Mouse (Mus musculus) midbrain, embryonic 13.5 days (tissue): Measurements from ENCODE around the gene Mccc2. TPM values are rescaled to one million over a fixed set of nuclear protein-coding genes. Genes with fewer than 3 reads are reported as not detected.

Experiments
- ATAC-seq: fragments of 200-750 bp; cut with Nextera tagmentation; 2 replicates; pipeline ENCODE4 v1.8.0; 2017; ENCODE audit warnings: mild to moderate bottlenecking, moderate TSS enrichment, moderate library complexity
- H3K27ac ChIP-seq: fragments of 300-500 bp; sonication (generic); 2 replicates; pipeline ENCODE4 v1.5.1; 2015; ENCODE audit warnings: inconsistent platforms, mild to moderate bottlenecking, moderate library complexity
- H3K27me3 ChIP-seq: fragments of 300-500 bp; sonication (generic); 2 replicates; pipeline ENCODE4 v1.6.1; 2015; ENCODE audit warnings: mild to moderate bottlenecking, inconsistent platforms
- H3K36me3 ChIP-seq: fragments of 300-500 bp; sonication (generic); 2 replicates; pipeline ENCODE4 v1.6.1; 2015; ENCODE audit warnings: mild to moderate bottlenecking, inconsistent platforms
- H3K4me1 ChIP-seq: fragments of 300-500 bp; sonication (generic); replicated peaks from 2 replicates; pipeline ENCODE4 v1.6.1; 2015; ENCODE audit warnings: inconsistent platforms
- H3K4me2 ChIP-seq: fragments of 300-500 bp; sonication (generic); replicated peaks from 2 replicates; pipeline ENCODE4 v1.6.1; 2015; ENCODE audit warnings: moderate library complexity, mild to moderate bottlenecking, inconsistent platforms
- H3K4me3 ChIP-seq: fragments of 300-500 bp; sonication (generic); replicated peaks from 2 replicates; pipeline ENCODE4 v1.5.1; 2015; ENCODE audit warnings: mild to moderate bottlenecking, inconsistent platforms
- H3K9ac ChIP-seq: fragments of 300-500 bp; sonication (generic); replicated peaks from 2 replicates; pipeline ENCODE4 v1.6.1; 2015; ENCODE audit warnings: mild to moderate bottlenecking, inconsistent platforms
- H3K9me3 ChIP-seq: fragments of 300-500 bp; sonication (generic); 2 replicates; pipeline ENCODE4 v1.6.1; 2016; ENCODE audit warnings: mild to moderate bottlenecking, inconsistent platforms
- WGBS: fragments of 180-500 bp; shearing (Covaris S2); methylation state at CpG from one replicate; pipeline ENCODE4 v1.1.7; 2015; 5-methylcytosine and 5-hydroxymethylcytosine counted together
- polyA plus RNA-seq: library from polyadenylated mRNA; unstranded; fragments of >200 nt; fragmentation: Nextera tagmentation; extraction: Ambion mirVana; gene quantifications from 2 replicates; pipeline ENCODE4 v1.2.1, GENCODE M21; 2015

The Mccc2 gene
- polyA plus RNA-seq, 1 experiment from 2014 or later, result 32.8 TPM

DNA sequence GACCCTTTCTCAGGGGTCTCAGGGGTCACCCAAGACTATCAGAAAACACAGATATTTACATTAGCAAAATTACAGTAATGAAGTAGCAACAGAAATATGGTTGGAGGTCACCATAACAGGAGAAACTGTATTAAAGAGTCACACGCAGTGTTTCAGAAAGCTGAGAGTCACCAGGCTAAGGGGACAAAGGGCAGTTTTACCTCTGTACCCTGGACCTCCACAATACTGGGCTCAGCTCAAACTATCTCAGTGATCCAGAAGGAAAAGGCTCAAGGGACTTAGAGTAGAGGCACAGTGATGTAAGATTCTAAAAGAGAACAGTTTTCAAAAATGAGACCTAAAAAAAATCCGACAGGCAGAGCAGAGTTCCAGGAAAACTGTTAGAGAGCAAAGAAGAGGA, 36.0 kb downstream of the Mccc2 start:
- Histone ChIP-seq H3K4me2 (no peak overlapping the region), H3K4me1 (no peaks in the 10 kb centered on the region), H3K4me3 (no peak overlapping the region), H3K36me3 (peaks cover 6% of the 10 kb centered on the region), H3K27me3 (no peaks in the 10 kb centered on the region), H3K9ac (no peak overlapping the region), H3K9me3 (no peaks in the 10 kb centered on the region), H3K27ac (no peak overlapping the region)
- no peak for ATAC-seq
- 60% methylated on average over 2 of the region's 2 CpGs for WGBS

GRCm38 (mm10) chr13:99970089-99970488, 45.4 kb downstream of the Mccc2 start:
- Histone ChIP-seq H3K9ac (no peak overlapping the region), H3K4me2 (no peak overlapping the region), H3K36me3 (peaks cover 12% of the 10 kb centered on the region), H3K4me3 (no peak overlapping the region), H3K9me3 (no peaks in the 10 kb centered on the region), H3K4me1 (no peaks in the 10 kb centered on the region), H3K27ac (no peak overlapping the region), H3K27me3 (no peaks in the 10 kb centered on the region)
- 92% methylated on average over 5 of the region's 5 CpGs for WGBS
- no peak for ATAC-seq

DNA sequence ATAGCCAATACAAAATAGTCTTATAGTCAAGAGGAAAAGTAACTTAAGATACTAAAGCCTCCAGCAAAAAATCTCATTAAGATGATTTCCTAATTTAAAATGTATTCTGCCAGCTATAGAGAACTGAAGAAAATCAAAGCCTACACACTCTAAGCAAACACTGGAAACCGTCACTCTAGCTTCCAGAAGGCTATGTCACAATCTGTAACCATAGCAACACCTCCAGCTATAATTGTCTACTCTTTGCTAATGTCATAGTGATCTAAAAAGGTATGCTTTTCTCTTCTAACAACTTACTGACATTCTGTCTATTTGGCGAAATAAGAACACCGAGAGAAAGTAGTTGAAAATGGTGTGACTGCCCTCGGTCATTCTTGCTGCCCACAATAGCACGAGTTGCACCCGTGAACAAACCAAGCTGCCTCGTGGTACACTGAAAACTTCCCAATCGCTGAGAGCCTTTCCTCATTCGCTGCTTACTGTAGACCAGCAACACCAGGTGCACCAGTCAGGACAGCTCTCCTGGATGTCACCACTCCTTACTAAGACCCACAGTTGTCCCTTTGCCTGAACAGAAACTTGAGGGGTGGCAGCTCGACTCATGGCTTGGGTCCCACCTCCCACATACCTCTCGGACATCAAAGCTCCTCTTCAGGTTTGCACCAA, 48.3 kb downstream of the Mccc2 start:
- Histone ChIP-seq H3K4me2 (no peak overlapping the region), H3K36me3 (peaks cover 12% of the 10 kb centered on the region; the same call in 1 of the 2 replicates), H3K27ac (no peak overlapping the region), H3K4me1 (peaks cover 5% of the 10 kb centered on the region; the same call in 1 of the 2 replicates), H3K27me3 (no peaks in the 10 kb centered on the region), H3K4me3 (no peak overlapping the region), H3K9me3 (no peaks in the 10 kb centered on the region), H3K9ac (no peak overlapping the region)
- WGBS, result 72% methylated on average over 11 of the region's 11 CpGs
- no peak for ATAC-seq

- H3K4me3 ChIP-seq, result no peak overlapping the region
- WGBS, result 72% methylated on average over 6 of the region's 6 CpGs
Observed at GRCm38 (mm10) chr13:99963814-99964213, 51.6 kb downstream of the Mccc2 start.

DNA sequence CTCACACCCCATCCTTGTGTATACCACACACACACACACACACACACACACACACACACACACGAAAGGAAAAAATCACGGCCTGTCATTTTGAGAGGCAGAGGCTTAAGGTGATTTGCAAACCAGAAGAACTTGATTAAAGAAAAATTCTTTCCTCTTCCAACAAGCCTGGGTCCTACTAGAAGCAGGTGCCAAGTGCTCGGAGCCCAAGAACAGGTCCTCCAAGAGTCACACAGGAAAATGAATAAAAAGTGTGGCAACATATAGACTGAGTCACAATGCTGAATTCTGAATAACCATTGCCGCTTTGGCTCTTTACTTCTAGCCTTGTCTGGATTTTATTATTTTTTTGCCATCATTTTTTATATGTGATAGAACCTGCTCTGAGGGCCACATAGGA, 53.8 kb downstream of the Mccc2 start:
- Histone ChIP-seq H3K27ac (no peak overlapping the region), H3K4me3 (no peak overlapping the region), H3K27me3 (no peaks in the 10 kb centered on the region), H3K9me3 (peaks cover 3% of the 10 kb centered on the region), H3K4me2 (no peak overlapping the region), H3K9ac (no peak overlapping the region), H3K36me3 (peaks cover 20% of the 10 kb centered on the region), H3K4me1 (peaks cover 5% of the 10 kb centered on the region; the same call in 1 of the 2 replicates)
- ATAC-seq, result no peak
- WGBS, result 91% methylated on average over 4 of the region's 4 CpGs

More at GRCm38 (mm10) chr13:99963814-99964213, 51.6 kb downstream of the Mccc2 start:
- Histone ChIP-seq H3K4me2 (no peak overlapping the region), H3K9ac (no peak overlapping the region), H3K36me3 (peaks cover 5% of the 10 kb centered on the region), H3K9me3 (no peaks in the 10 kb centered on the region), H3K4me1 (peaks cover 5% of the 10 kb centered on the region; the same call in 1 of the 2 replicates), H3K27me3 (no peaks in the 10 kb centered on the region), H3K27ac (no peak overlapping the region)
- ATAC-seq, result no peak

- H3K9me3 ChIP-seq, result peaks cover 7% of the 10 kb centered on the region
- WGBS, result 95% methylated on average over 1 of the region's 1 CpGs
- H3K4me1 ChIP-seq, result no peaks in the 10 kb centered on the region
- peaks cover 38% of the 10 kb centered on the region for H3K36me3 ChIP-seq
- H3K4me2 ChIP-seq, result no peak overlapping the region
- no peak overlapping the region for H3K27ac ChIP-seq
- no peaks in the 10 kb centered on the region for H3K27me3 ChIP-seq
- ATAC-seq, result no peak
- no peak overlapping the region for H3K9ac ChIP-seq
- no peak overlapping the region for H3K4me3 ChIP-seq
Observed at GRCm38 (mm10) chr13:99955591-99955944, 59.9 kb downstream of the Mccc2 start.

DNA sequence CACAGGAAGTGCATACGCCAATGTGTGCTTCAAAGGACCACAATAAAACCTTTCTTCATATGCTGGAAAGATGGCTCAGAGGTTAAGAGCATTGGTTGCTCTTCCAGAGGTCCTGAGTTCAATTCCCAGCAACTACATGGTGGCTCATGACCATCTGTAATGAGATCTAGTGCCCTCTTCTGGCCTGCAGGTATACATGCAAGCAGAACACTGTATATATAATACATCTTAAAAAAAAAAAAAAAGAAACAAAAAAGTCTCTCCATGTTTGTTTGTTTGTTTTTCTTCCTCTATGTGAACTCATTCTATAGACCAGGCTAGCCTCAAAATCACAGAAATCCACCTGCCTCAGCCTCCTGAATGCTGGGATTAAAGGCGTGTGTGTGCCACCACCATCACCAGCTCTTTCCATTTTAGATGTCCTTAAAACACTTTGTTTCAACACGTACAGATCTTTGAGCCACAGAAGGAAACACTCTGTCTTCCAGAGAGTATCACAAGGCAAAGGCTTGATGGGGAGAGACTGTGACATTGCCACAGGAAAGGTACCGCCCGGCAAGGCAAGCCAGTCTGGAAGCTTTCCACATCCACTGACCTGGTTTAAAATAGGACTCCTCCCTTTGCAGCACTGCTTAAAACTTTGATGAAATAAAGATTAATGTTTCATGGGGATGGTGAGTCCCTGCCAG, 60.4 kb downstream of the Mccc2 start:
- whole genome bisulfite sequencing, result 93% methylated on average over 5 of the region's 5 CpGs
- no peak for ATAC-seq

DNA sequence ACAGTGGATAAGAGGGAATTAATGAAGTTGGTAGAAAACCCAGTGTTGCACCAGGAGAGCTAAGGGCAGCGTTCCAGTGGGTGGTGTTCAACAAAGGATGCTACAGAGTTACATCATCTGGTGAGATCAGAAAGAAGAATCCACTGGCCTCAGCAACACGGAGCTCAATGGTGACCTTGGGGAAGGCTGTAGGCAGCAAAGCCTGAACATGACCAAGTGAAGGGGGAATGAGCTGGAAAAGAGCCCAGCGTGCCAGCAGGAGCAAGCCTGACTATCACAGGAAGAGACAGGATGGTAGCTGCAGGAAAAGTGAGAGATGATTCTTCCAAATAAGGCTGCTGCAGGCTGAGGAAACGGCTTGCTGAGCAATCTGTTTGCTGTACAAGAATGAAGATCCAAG, 68.0 kb downstream of the Mccc2 start:
- no peaks in the 10 kb centered on the region for H3K9me3 ChIP-seq
- WGBS, result 80% methylated on average over 4 of the region's 4 CpGs
- H3K4me1 ChIP-seq, result no peaks in the 10 kb centered on the region
- no peak overlapping the region for H3K4me3 ChIP-seq
- H3K27ac ChIP-seq, result no peak overlapping the region
- H3K36me3 ChIP-seq, result peaks cover 23% of the 10 kb centered on the region; the same call in 1 of the 2 replicates
- no peak overlapping the region for H3K4me2 ChIP-seq
- no peaks in the 10 kb centered on the region for H3K27me3 ChIP-seq
- no peak overlapping the region for H3K9ac ChIP-seq
- ATAC-seq, result no peak

More for the DNA sequence above, 60.4 kb downstream of the Mccc2 start:
- H3K27ac ChIP-seq, result no peak overlapping the region
- H3K9me3 ChIP-seq, result peaks cover 7% of the 10 kb centered on the region
- no peak overlapping the region for H3K4me2 ChIP-seq
- no peaks in the 10 kb centered on the region for H3K27me3 ChIP-seq
- no peaks in the 10 kb centered on the region for H3K4me1 ChIP-seq
- H3K36me3 ChIP-seq, result peaks cover 38% of the 10 kb centered on the region
- no peak overlapping the region for H3K4me3 ChIP-seq
- no peak overlapping the region for H3K9ac ChIP-seq

GRCm38 (mm10) chr13:99943525-99943924, 71.9 kb downstream of the Mccc2 start:
- ATAC-seq, result no peak
- Histone ChIP-seq H3K4me1 (peaks cover 30% of the 10 kb centered on the region), H3K4me3 (no peak overlapping the region), H3K4me2 (no peak overlapping the region), H3K27ac (no peak overlapping the region), H3K36me3 (peaks cover 17% of the 10 kb centered on the region; the same call in 1 of the 2 replicates), H3K9me3 (no peaks in the 10 kb centered on the region), H3K27me3 (no peaks in the 10 kb centered on the region), H3K9ac (no peak overlapping the region)
- WGBS, result 97% methylated on average over 2 of the region's 2 CpGs

DNA sequence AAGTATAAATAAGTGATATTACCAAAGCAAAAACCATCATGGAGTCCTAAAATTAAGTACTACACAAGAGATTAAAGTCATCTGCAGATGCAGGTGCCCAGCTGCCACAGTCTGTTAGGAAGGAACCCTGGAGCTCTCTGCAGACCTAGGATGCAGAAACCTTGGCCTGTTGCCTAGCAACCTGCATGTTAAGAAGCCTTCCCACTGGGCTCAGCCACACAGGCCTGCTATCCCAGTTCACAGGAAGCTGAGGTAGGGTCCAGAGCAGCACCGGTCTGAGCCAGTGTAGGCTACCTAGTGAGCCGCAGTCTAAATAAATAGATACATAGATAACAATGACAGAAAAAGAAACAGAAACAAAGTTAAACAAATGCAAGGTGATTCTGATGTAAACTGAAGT, 74.8 kb downstream of the Mccc2 start:
- Histone ChIP-seq H3K36me3 (peaks cover 3% of the 10 kb centered on the region; the same call in 1 of the 2 replicates), H3K4me1 (peaks cover 36% of the 10 kb centered on the region), H3K9ac (no peak overlapping the region), H3K4me3 (no peak overlapping the region), H3K9me3 (no peaks in the 10 kb centered on the region), H3K27me3 (no peaks in the 10 kb centered on the region), H3K4me2 (0 out of 2 replicates have a peak overlapping the region, but pooled peaks have one; percentile 1), H3K27ac (peak overlapping the region; percentile 75)
- ATAC-seq, result peak; percentile 98
- 4% methylated on average over 2 of the region's 2 CpGs for WGBS

DNA sequence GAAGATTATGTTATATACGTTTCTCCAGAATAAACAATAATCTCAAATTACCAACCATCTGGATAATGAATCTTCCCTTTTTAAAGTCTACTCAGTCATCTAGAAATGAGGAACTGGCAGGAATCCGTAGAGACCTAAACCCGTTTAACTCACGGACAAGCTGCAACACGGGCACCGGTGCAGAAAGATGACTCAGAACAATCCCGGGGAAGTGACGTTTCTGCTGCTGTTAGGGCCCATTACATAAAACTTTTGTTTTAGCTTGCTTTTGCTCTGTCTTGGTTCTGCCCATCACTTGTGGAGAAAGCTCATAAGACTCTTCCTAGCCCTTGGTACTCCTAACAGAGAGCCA, 76.1 kb downstream of the Mccc2 start:
- H3K36me3 ChIP-seq, result peaks cover 3% of the 10 kb centered on the region; the same call in 1 of the 2 replicates
- H3K4me1 ChIP-seq, result peaks cover 36% of the 10 kb centered on the region
- no peak overlapping the region for H3K9ac ChIP-seq
- ATAC-seq, result no peak
- H3K27me3 ChIP-seq, result no peaks in the 10 kb centered on the region
- no peak overlapping the region for H3K4me3 ChIP-seq
- no peak overlapping the region for H3K4me2 ChIP-seq
- H3K27ac ChIP-seq, result peak overlapping the region; percentile 75
- no peaks in the 10 kb centered on the region for H3K9me3 ChIP-seq
- WGBS, result 59% methylated on average over 8 of the region's 8 CpGs

DNA sequence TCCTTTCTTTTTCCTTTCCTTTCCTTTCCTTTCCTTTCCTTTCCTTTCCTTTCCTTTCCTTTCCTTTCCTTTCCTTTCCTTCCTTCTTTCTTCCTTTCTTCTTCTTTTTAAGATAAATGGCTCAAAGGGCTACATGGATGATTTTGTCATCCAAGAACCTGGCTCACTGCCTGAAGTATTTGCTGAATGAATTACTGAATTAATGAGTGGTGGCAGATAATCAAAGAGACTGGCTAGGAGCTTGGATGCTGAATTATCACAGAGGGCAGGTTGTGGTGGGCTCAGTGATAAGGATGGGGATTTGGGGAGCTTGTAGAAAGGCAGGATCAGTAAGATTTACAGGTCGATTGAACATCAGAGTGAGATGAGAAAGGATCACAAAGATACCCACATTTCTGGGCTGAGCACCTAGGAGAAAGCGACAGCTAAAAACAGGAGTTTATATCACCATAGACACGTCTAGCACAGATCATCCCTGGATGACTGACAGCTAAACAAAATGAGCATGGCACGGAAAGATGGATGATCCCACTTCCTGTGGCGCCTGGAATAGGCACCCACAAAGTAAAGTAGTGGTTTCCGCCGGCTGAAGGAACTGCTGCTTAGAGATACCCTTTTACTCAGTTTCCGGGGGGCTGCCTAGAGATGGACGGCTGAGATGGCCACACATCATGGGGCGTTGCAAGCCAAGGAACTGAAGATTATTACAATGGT, 76.7 kb downstream of the Mccc2 start:
- no peaks in the 10 kb centered on the region for H3K27me3 ChIP-seq
- no peak for ATAC-seq
- peak overlapping the region; percentile 75 for H3K27ac ChIP-seq
- no peak overlapping the region for H3K4me3 ChIP-seq
- 66% methylated on average over 10 of the region's 10 CpGs for WGBS
- no peak overlapping the region for H3K4me2 ChIP-seq
- H3K4me1 ChIP-seq, result peaks cover 36% of the 10 kb centered on the region
- 0 out of 2 replicates have a peak, but pooled peaks cover under 1% of the 10 kb centered on the region for H3K36me3 ChIP-seq
- no peak overlapping the region for H3K9ac ChIP-seq
- no peaks in the 10 kb centered on the region for H3K9me3 ChIP-seq
